Mouse (Mus musculus): ENCODE measurements around the gene Tigd4.

DNA sequence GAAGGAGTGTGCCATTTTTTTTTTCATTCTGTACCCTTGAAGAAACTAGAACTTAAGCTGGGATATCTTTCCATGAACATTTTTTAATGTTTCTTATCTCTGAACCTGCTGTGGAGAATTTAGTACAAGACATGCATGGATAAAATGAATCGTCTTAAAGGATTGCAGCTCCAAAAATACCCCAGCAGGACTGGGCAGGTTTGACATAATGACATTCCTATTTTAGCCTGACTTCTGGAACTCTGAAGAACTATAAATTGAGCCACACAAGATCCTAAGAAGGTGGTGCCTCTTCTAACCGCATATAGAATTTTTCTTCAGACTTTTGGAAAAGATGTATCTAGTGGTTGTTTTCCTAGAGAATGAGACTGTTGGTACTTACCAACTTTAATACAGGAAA, at the start of gene Tigd4:
- TF ChIP-seq EP300 (IDR thresholded peaks at IDR 0.05; ENCODE audit: insufficient read depth, low read depth, low read length), result no peak
- TF ChIP-seq CTCF (IDR thresholded peaks at IDR 0.05), result no peak
- no peak for TF ChIP-seq POLR2A (IDR thresholded peaks at IDR 0.05; ENCODE audit: insufficient read depth, low read depth, low read length)

All from heart, adult 2 months (tissue).